Mouse (Mus musculus): ENCODE data around the gene Krt81.

DNA sequence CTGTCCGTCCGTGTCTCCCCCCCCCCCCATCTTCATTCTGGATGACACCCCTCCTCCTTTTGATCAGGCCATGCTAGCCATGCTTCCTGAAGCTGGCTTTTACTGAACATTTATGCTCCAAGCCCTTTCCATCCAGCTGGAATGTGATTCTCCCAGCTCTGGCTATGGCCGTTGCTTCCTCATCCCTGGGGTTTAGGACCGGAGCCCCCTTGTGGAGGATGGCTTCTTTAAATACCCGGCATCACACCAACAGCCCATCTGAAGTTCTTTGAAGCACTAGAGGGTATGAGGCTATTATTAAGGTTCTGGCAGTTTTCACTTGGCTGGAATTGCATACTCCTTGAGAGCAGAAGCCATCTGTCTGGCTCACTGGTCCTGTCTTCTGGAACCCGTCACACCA, 42.6 kb downstream of the Krt81 start:
- TF ChIP-seq CTCF (IDR thresholded peaks at IDR 0.05; ENCODE audit: low read depth, low read length): no peak
- TF ChIP-seq POLR2A (IDR thresholded peaks at IDR 0.05; ENCODE audit: extremely low read depth, insufficient read depth, low read length): no peak

All from liver, adult 2 months (tissue).